Mouse (Mus musculus) stomach, postnatal 0 days (tissue): ENCODE measurements around the gene Gm20721.

ENCODE experiments used
- CTCF ChIP-seq: IDR thresholded peaks from 2 replicates; pipeline ENCODE4 v1.5.1; 2016; ENCODE audit warnings: antibody characterized with exemption, low read depth, mild to moderate bottlenecking, moderate library complexity
- EP300 ChIP-seq: optimal IDR thresholded peaks from 2 replicates; pipeline ENCODE3; 2016; ENCODE audit warnings: antibody characterized with exemption

GRCm38 (mm10) chr2:174392554-174392953 lies 46.0 kb upstream of the Gm20721 start:
- TF ChIP-seq CTCF (no peak), EP300 (no peak)
